Mouse (Mus musculus): ENCODE results near the gene Tceal1.

DNA sequence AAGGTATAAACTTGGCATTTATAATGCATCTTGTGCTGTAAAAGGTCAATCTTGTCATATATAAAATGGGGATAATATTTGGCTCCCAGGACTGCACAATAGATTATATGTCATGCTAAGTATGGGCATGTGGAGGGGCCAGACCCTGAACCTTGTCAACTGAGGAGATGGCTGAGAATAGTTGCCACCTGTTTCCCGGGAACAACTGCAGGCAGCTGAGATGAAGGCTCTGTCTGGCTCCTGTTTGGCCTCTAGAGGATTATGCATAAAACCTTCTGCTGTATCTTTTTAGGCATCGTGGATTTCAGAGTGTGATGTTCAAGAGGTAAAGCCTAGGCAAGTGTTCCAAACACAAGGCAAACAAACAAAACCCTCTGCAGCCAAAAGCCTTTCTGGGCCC is 39.0 kb upstream of the Tceal1 start:
- TF ChIP-seq CHD2 (IDR thresholded peaks at IDR 0.05; ENCODE audit: low read length) (no peak), MAZ (IDR thresholded peaks at IDR 0.05; ENCODE audit: low read depth, low read length) (no peak), RAD21 (IDR thresholded peaks at IDR 0.05; ENCODE audit: low read depth, low read length) (no peak), EP300 (IDR thresholded peaks at IDR 0.05; ENCODE audit: low read length) (no peak)

All from CH12.LX (cell line).